Mouse (Mus musculus) left cerebral cortex, adult 11 months (tissue): ENCODE measurements around the gene Gm4969.

Experiments used
- DNase-seq: peaks from one replicate; pipeline ENCODE4 v3.0.0; 2022; ENCODE audit warnings: low spot score

The Gm4969 gene

DNA sequence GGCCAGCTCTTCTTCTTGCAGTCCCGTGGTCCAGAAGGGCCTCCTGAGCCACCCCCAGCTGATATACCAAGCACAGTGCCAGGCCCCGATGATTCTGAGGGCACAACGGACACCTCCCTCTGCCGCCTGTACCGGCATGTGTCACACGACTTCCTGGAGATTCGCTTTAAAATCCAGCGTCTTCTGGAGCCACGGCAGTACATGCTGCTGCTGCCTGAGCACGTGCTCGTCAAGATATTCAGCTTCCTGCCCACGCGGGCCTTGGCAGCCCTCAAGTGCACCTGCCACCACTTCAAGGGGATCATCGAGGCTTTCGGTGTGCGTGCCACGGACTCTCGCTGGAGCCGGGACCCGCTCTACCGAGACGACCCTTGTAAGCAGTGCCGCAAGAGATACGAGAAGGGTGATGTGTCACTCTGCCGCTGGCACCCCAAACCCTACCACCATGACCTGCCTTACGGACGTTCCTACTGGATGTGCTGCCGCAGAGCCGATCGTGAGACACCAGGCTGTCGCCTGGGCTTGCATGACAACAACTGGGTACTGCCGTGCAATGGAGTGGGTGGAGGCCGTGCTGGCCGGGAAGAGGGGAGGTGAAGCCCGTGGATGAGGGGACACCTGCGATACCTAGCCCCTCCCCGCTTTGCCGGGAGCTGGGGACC is 18.6 kb upstream of the Gm4969 start:
- DNase-seq: no peak

DNA sequence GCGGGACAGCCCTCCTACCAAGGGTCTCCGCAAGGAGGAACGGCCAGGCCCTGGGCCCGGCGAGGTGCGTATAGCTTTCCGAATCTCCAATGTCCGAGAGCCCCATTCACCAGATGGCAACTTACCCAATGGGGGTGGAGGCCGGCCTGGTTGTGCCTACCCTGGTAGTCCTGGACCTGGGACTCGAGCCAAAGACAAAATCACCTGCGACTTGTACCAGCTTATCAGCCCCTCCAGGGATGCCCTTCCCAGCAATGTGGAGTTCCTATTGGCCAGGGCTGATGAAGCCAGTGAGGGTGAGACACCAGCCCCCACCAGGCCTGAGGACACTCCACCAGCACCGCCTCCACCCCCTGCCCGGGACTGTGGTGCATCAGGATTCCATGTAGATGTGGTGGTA is 18.0 kb upstream of the Gm4969 start:
- DNase-seq: no peak

DNA sequence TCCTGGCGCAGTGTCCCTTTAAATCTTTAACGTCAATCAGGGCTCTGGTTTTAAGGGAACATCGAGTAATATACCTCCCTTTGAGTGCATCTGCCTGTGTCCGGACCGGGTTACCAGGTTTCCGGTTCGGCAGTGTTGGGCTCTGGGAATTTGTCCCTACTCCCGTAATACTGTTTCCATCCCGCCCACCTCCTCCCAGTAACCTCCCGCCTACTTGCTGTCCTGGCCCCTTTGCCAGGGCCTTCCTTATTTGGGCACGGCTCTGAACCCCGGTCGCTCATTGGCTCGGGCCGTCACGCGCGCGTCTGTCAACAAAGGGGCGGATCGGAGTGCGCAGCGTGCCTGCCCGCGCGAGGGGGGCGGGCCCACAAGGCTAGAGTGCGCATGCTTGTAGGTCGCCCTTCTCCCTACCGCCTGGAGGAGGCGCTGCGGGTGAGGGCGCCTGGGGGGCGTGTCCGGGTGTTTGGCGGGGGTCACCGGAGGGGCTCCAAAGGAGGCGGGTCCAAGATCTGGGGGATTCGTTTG is 13.2 kb upstream of the Gm4969 start:
- peak; percentile 96 for DNase-seq

DNA sequence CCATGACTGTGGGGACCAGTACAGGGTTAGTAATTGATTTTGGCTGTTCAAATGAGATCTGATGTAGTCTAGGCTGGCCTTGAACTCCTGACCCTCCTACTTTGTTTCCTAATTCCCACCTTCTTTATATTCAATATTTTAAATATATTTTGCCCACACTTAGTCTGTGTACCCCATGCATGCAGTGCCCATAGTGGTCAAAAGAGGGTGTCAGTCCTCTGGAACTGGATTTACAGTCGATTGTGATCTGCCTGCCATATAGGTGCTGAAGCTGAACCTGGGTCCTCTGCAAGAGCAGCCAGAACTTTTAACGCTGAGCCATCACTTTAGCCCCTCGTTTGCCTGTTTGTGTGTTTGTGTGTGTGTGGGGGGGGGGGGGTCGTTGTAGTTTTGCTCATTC is 12.5 kb upstream of the Gm4969 start:
- no peak for DNase-seq

DNA sequence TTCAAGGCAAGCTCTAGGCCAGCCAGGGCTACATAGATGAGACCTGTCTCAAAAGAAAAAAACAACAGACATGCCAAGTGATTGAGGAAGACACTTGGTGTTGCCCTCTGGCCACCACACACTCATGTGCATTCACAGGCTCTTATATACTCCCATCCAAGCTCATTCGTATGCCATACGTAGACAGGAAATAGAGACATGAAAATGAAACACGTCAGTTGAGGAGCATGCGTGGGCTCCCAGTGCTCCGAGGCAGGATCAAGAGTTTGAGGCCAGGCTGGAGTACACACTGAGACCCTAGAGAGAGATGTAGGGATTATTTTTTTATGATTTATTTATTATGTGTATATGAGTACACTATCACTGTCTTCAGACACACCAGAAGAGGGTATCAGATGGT is 11.2 kb upstream of the Gm4969 start:
- no peak for DNase-seq

DNA sequence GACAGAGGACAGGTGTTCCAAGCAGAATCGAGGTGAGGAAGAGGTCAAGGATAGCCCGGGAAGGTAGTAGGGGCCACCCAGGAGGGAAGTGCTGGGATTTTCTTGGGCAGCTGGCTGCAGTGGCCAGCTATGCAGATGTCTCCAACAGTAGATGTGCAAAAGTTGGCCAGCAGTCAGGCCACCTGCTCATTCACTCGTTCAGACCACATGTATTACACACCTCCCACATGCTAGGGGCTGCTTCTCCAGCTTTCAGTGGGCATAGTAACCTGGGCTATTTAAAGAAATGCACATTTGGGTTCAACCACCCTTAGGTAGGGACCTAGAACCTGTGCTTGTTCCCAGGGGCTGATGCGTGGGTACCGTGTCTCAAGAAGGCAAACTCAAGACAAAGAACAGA is 9.6 kb upstream of the Gm4969 start:
- DNase-seq: no peak

DNA sequence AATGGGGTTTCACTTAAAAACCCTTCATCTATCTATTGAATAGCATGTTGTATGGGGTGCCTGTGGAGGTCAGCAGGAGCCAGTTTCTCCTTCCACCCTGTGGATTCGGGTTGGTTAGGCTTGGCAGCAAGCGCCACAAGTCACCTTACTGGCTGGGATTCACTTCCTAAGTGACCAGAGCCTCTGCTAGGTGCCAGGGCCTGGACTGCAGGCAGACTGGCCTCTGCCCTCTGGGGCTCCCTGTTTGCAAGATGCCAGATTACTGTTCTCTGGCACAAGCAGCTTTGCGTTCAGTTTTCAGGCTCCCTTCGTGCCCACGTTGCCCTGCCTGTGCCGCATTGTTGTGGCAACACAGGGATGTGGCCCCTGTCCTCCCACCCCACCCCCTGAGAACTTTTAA is 6.5 kb upstream of the Gm4969 start:
- no peak for DNase-seq

DNA sequence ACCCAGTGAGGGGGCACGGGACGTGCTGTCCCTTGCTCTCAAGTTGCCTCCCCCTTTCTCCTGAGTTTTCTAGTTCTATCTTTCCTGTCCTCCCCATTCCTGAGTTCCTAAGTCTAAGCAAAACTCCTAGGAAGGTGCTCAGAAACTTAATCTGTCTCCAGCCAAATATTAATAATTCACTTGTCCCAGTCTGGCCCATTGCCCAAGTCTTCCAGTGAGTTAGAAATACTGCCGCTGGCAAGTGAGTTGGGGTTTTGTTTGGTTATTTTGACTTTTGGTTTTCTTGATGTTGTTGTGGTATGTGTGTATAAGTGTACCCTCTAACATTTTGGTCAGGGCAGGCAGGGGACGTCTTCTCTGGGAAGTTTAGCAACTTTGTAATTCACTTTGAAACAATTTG is 3.5 kb upstream of the Gm4969 start:
- no peak for DNase-seq

DNA sequence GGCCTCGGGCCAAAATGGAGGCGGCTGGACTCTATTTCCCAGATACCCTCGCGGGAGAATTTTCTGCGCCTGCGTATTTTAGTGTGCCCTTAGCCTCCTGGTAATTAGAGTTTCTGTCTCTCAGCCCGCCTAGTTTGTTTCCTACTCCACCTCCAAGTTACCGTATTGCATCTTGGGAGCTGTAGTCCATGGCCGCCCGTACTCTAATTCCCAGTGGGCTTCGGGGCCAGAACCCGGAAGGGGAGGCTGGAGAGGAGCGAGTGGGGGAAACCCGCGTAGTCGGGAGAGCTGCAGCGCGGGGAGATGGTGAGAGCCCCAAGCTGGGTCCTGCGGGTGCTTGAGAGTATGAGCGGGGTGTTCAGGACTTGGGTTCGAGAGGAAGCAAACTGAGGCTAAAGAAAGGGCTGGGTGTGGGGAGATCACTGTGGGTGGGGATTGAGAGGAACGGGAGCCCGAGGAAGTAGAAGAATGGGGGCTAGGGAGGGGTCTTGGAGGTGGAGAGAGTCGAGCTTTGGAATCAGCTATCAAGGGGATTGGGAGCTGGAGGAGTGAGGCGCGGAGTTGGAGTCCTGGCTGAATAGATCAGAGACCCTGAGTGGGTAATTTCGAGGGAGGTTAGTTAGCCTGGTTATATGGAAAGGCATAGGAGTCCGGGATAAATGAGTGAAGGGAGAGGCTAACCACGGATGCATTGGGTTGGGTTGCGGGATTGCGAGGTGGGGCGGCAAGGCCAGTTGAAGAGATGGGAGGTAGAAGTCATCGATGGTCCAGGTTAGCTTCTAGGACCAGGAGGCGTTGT is 1.7 kb upstream of the Gm4969 start, which contains the start of gene Fbxo46:
TSS of gene Fbxo46 (plus strand) at position 229 of the 799 bp plus-strand sequence.
- peak; percentile 93 for DNase-seq

DNA sequence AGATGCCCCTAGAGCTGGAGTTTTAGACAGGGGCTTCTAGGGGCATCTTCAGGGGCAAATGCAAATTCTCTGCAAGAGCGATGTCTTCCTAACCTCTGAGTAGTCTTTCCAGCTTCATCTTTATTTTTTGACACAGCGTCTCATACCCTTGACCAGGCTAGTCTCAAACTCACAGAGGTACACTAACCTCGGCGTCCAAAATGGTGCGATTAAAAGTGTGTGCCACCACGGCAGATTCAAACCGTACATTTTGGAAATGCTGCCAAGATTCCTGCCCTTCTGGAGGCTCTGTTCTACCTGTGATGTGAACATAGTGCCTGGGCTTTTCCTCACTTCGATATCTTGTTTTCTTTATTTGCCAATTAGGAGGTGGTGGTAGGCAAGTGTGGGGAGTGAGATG is 915 bp upstream of the Gm4969 start:
- no peak for DNase-seq

DNA sequence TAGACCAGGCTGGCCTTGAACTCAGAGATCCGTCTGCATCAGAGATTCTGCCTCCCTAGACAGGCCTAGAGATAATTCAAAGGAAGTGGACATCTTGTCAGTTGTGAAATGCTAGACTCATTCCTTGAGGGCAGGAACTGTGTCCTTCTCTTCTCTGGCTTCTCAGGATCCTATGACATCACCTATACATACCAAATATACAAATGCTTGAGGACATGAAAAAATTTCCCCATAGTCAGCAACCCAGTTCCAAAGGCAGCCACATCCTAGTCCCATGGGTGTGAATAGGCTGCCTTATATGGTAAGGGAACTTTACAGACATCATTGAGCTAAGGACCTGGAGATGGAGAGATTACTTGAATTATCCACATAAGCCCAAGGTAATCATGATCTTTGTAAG is 8.6 kb downstream of the Gm4969 start:
- DNase-seq: no peak

DNA sequence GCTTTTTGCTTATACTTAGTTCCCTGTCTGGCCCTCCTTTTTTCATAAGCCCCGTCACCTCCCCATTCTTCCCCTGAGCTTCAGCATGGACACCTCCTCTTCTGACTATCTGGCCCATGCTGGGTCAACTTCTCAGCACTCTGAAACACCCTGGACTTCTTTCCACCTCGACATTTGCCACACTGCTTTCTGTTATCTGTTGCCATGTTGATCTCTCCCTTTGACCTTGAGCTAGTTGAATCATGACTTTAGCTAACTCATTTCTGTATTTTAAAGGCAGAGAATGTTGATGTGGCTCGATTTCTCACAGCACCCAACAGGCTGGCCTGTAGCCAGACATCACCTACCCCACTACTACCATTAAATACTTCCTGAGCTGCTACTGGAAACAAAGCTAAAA is 10.7 kb downstream of the Gm4969 start:
- DNase-seq: no peak

DNA sequence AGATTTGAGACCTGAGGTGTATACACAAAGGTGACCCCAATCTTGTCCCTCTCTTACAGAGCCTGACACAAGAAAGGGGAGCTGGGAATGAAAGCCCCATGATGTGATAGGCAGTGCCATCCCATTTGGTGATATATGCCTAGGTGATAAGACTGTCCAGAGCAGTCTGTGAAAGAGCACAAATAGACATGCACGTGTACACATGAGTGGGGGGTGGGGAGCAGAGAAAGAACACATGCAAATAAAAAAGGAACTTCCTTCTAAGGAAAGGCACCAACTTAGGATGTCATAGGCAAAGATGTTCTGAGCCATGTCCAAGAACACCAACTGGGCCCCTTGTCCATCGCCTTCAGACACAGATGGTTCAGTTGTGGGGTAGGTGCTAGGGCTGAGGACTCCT is 13.7 kb downstream of the Gm4969 start:
- DNase-seq: no peak

DNA sequence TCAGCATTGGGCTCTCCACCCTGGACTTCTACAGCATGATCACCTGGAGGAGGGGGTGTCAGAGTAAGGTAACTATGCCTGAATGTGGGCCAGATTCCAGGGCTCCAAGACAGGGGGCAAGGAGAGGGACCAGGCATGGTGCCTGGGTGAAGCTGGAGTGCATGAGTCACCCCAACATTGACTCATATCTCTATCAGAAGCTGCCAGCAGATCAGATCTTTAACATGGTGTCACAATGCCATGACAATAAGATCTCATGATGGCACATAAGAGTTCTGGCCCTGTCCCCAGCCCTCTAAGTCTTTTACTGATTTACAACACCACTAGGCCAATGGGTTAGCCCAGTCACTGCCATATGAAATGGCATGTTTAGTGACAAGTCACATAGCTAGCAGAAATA is 14.4 kb downstream of the Gm4969 start:
- DNase-seq: no peak

DNA sequence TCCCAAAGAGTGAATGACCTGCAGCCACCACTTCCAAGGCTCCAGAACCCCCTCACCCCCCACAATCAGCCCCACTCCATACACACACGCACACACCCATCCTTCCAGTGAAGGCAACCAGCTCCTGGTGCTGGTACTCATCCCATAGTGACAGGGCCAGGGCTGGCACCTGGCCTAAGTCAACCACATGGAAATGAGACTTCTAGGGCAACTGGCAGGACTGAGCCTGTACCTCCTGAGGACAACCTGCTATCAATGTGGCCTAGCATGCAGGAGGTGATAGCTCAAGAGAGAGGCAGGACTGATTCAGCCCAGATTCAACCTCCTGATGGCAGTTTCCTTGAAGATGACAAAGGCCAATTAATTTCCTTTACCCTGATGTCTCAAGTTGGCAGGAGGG is 17.9 kb downstream of the Gm4969 start:
- no peak for DNase-seq

DNA sequence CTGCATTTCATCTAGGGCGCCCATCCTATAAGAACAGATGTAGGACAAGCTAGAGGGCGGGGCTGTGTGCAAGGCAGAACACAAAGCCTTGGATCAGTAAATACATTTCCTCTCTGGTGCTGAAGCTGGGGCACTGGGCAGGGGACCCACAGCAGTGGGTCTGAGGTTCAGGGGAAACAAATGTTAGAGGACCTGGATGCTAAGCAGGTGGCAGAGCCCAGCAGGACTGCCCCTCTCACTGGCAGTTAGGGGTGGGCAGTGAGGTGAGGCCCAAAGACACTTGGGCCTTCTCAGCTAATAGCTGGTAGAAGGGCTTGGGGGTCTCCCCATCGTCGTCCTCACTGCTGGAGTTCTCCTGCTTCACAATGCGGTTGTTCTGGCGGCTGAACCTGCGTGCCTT is 19.4 kb downstream of the Gm4969 start:
- DNase-seq: no peak

DNA sequence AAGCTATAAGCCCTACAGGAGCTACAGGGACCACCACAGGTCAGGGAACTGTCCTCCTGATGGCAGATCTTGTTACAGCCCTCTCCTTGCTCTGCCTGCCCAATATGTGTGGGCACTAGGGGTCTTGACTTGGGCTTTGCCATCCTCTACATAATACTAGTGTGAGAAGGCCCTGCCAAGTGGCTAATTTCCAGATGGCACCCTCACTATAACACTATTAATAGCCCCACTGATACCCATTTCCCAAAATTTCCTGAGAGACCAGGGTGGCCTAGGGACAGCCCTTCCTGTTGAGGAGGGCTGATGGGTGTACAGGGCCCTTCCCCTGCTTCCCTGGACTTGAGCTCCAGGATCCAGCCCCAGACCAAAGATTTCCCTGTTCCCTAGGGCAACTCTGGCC is 20.3 kb downstream of the Gm4969 start:
- DNase-seq: no peak

DNA sequence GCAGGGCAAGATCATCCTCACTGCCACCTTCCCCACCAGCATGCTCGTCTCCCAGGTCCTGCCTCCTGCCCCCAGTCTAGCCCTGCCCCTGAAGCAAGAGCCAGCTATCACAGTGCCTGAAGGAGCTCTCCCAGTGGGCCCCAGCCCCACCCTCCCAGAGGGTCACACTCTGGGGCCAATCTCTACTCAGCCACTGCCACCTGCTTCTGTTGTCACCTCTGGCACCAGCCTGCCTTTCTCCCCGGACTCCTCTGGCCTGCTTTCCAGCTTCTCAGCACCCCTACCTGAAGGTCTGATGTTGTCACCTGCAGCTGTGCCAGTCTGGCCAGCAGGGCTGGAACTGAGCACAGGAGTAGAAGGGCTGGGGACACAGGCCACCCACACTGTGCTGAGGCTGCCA is 21.0 kb downstream of the Gm4969 start:
- DNase-seq: no peak

DNA sequence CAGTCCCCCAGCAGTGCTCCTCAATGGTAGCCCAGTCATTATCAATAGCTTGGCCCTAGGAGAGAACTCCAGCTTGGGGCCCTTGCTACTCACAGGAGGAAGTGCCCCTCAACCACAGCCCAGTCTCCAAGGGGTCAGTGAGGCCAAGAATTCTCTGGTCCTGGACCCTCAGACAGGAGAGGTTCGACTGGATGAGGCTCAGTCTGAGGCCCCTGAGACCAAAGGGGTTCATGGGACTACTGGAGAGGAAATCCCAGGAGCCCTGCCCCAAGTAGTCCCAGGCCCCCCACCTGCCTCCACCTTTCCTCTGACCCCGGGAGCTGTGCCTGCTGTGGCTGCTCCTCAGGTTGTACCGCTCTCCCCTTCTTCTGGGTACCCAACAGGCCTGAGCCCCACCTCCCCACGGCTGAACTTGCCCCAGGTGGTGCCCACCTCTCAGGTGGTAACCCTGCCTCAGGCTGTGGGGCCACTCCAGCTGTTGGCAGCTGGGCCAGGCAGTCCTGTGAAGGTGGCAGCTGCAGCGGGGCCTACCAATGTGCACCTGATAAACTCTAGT is 21.7 kb downstream of the Gm4969 start:
- DNase-seq: no peak

DNA sequence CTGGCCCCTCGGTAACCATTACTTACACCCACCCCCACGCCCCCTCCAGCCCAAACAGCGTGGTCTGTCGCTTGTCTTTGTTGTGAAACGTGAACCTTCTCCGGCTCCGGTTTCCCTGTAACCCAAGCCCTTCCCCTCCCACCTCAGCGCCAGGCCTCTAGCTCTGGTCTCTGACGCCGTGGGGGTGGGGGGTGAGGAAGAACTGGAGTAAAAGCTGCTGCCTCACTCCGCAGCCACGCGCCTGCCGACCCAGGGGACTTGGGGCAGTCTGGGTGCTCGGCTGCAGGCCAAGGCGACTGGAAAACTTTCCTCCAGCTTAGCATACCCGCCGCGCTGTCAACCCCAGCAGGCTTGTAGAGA is 22.4 kb downstream of the Gm4969 start:
- DNase-seq: no peak

DNA sequence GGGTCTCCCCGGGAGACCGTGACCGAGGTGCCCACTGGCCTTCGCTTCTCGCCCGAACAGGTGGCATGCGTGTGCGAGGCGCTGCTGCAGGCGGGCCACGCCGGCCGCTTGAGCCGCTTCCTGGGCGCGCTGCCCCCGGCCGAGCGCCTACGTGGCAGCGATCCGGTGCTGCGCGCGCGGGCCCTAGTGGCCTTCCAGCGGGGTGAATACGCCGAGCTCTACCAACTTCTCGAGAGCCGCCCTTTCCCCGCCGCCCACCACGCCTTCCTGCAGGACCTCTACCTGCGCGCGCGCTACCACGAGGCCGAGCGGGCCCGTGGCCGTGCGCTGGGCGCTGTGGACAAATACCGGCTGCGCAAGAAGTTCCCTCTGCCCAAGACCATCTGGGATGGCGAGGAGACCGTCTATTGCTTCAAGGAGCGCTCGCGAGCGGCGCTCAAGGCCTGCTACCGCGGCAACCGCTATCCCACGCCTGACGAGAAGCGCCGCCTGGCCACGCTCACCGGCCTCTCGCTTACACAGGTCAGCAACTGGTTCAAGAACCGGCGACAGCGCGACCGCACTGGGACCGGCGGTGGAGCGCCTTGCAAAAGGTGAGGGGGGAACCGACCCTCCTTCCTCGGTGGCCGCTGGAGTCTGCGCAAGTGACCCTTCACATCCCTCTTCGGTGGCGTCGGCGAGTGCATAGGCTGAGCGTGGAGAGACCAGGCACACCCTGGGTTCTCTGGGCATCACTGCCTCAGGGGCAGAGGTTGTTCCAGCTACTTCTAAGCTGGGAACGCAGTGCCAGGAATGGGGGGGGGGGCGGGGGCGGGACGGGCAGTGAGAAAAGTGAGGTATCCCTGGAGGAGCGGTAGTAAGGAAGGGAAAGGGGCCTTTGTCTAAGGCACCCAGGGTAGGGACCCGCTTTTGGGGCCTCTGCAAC is 23.1 kb downstream of the Gm4969 start:
- DNase-seq: no peak

DNA sequence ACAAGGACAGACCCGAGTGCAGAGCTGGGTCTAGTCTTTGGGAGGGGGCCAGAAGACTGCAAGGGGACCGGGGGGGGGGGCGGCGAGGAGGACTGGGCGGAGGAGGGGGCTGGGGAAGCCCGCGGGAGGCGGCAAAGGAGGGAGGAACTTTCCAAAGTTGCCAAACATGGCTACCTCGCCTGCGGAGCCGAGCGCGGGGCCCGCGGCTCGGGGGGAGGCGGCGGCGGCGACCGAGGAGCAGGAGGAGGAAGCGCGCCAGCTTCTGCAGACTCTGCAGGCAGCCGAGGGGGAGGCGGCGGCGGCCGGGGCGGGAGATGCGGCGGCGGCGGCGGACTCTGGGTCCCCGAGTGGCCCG is 23.7 kb downstream of the Gm4969 start, which contains the start of gene Six5:
TSS of gene Six5 (plus strand) at position 124 of the 355 bp plus-strand sequence.
- DNase-seq: no peak
